Mouse (Mus musculus) cerebellum, adult 2 months (tissue): Measurements from ENCODE around the gene Creb3l2. TPM values are rescaled to one million over a fixed set of nuclear protein-coding genes. Genes with fewer than 3 reads are reported as not detected.

Source experiments
- DNase-seq, 2 experiments: peaks; one replicate each; pipeline ENCODE4 v3.0.0; 2021
- H3K27ac ChIP-seq: fragments of 200-500 bp; 2 replicates; pipeline ENCODE4 v1.5.1; 2012; ENCODE audit warnings: low read length, control low read depth, inconsistent platforms; ENCODE audit not compliant: insufficient read depth
- H3K27me3 ChIP-seq: fragments of 200-500 bp; 2 replicates; pipeline ENCODE4 v1.6.1; 2012; ENCODE audit warnings: inconsistent platforms, mild to moderate bottlenecking, low read length, moderate library complexity; ENCODE audit not compliant: control insufficient read depth, insufficient read depth
- H3K4me1 ChIP-seq: fragments of 200-500 bp; 2 replicates; pipeline ENCODE4 v1.6.1; 2011; ENCODE audit warnings: low read length; ENCODE audit not compliant: control insufficient read depth, insufficient read depth
- H3K4me3 ChIP-seq: fragments of 200-500 bp; replicated peaks from 2 replicates; pipeline ENCODE3; 2011; ENCODE audit warnings: mild to moderate bottlenecking, low read depth, low read length, control low read depth; ENCODE audit not compliant: insufficient read depth
- CTCF ChIP-seq: fragments of 200-500 bp; IDR thresholded peaks from 2 replicates; pipeline ENCODE4 v1.5.1; 2011; ENCODE audit warnings: low read depth, mild to moderate bottlenecking, control low read depth, low read length, moderate library complexity, borderline replicate concordance; ENCODE audit not compliant: insufficient read depth
- POLR2A ChIP-seq: fragments of 200-500 bp; IDR thresholded peaks from 2 replicates; pipeline ENCODE4 v1.6.1; 2011; ENCODE audit warnings: low read length, control low read depth, borderline replicate concordance; ENCODE audit not compliant: insufficient read depth
- WGBS: fragments of 180-500 bp; shearing (Covaris S2); methylation state at CpG from one replicate; pipeline ENCODE4 v1.1.7; 2018; 5-methylcytosine and 5-hydroxymethylcytosine counted together
- polyA plus RNA-seq: library from polyadenylated mRNA; depleted of rRNA; stranded (reverse); fragments of >200 nt; gene quantifications from 2 replicates; pipeline ENCODE4 v1.2.3, GENCODE M21; 2012; rRNA removed

Gene Creb3l2
- polyA plus RNA-seq: 4.9 and 5.4 TPM in 2 replicates

DNA sequence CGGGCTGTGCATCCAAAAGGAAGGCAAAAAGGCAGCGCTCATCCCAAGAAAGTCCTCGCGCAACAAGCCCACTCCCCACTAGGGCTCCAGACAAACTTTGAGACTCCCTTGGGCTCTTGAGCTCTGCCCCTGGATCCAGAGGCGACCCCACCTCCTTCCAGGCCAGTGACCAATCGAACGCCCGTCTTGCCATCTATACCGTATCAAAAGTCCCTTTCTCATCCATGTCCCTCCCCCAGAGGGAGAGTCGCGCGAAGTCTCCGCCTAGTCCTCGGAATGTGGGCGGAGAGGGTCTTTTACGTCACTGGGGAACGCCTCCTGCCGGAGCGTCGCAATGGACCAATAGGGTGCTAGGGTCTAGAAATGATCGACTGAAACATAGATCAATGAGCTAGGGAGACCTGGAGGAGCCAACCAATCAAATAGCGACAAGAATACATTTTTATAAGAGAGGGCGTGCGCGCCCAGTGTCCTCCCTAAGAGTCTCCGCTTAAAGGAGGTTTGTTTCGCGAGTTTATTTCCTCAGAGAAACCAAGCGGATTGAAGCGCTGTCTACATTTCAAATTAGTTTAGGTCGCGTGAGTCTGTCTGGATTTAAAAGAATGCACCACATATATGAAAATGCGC lies at the start of gene Creb3l2:
Gene Creb3l2 (minus strand): TSS at position 106 of the 627 bp plus-strand sequence.
- no peak within 1 kb of the TSS for H3K27ac ChIP-seq
- no peaks in the 10 kb centered on the region for H3K27me3 ChIP-seq
- H3K4me1 ChIP-seq: no peaks in the 10 kb centered on the region
- TF ChIP-seq CTCF (no peak), POLR2A (peak; percentile 71; the same call in 1 of the 2 replicates)
- WGBS: under 1% methylated on average over 33 of the region's 33 CpGs
- peak; percentile 95 to 98 for DNase-seq
- peak within 1 kb of the TSS; percentile 79 for H3K4me3 ChIP-seq

DNA sequence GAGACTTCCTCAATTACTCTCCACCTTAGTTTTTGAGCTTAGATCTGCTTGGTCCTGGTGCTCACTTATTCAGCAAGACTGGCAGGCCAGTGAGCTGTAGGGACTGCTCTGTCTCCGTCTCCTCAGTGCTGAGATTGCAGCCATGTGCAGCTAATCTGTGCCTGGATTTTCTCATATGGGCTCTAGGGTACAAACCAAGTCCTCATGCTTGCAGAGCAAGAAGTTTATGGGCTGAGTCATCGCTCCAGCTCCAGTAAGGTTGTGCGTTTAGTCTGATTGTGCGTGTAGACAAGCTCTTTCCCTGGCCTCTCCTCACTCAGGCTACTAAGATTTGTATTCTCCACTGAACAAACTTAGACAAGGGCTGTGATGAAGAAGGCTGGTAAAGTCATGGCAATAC lies 44.6 kb upstream of the Creb3l2 start:
- Histone ChIP-seq H3K4me1 (no peaks in the 10 kb centered on the region), H3K4me3 (no peak overlapping the region), H3K27ac (no peak overlapping the region), H3K27me3 (no peaks in the 10 kb centered on the region)
- 86% methylated on average over 4 of the region's 4 CpGs for WGBS
- DNase-seq: no peak
- no peak for TF ChIP-seq CTCF
- TF ChIP-seq POLR2A: no peak

DNA sequence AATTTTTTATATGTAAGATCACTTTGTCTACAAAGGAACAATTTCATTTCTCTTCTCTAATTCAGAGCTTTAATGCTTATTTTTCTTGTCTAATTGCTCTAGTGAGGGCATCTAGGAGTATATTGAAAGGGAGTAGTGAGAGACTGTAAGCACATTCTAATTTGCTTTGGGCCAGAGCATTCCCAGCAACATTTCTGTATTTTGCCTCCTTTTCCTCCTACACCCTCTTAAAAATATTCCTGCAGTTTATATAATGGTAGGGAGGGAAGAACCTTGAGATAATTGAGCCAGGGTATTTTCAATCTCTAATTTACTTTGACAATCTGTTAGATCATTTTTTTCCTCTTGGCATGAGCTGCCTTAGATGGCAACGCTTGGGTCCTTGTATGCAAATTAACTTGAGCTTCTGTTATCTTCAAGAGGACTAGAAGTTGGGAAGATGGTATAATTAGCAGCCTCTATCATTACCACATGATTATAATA lies 42.7 kb upstream of the Creb3l2 start:
- no peak for DNase-seq

DNA sequence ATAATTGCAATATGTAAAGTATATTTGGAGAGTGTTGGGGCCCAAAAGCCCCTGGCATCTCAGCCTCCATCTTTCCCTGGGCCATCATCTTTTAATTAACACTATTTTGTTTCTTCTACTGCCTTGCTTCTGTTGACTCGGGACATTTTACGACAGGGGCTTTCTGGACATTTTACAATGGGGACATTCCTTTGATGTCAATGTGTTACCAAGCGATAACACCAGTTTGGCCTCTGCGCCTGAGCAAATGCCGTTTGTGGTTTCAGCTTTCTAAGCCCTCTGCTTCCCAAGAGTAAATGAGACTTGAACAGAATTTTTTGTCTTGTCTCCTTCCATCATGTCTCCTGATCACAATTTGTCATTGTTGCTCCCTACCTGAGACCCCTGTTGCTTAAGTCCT lies 41.3 kb upstream of the Creb3l2 start:
- 49% methylated on average over 5 of the region's 5 CpGs for WGBS
- H3K4me3 ChIP-seq: no peak overlapping the region
- TF ChIP-seq CTCF (no peak), POLR2A (no peak)
- no peaks in the 10 kb centered on the region for H3K27me3 ChIP-seq
- H3K27ac ChIP-seq: no peak overlapping the region
- no peaks in the 10 kb centered on the region for H3K4me1 ChIP-seq
- no peak for DNase-seq

More for the DNA sequence above, 42.7 kb upstream of the Creb3l2 start:
- Histone ChIP-seq H3K4me1 (no peaks in the 10 kb centered on the region), H3K27me3 (no peaks in the 10 kb centered on the region), H3K4me3 (no peak overlapping the region), H3K27ac (no peak overlapping the region)
- no peak for TF ChIP-seq CTCF
- no peak for TF ChIP-seq POLR2A
- WGBS: 11% methylated on average over 1 of the region's 1 CpGs

DNA sequence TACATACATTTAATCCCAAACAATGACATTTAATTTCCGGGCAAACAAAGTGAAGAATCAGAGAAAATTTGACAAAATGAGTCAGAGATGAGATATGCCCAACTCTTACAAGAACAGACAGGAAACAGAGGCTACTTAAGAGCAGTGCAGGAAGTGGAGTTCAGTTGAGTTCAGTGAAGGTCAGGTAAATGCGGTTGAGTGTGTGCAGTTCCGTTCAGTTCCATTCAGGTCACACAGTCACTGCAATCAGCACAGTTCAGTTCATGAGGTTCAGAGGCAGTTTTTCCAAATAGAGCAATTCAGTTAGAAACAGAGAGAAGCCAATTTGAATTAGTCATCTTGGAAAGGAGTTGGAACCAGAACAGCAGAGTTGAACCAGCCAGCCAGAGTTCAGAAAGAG lies 39.2 kb upstream of the Creb3l2 start:
- TF ChIP-seq CTCF (no peak), POLR2A (no peak)
- WGBS: 92% methylated on average over 3 of the region's 3 CpGs
- no peak overlapping the region for H3K4me3 ChIP-seq

DNA sequence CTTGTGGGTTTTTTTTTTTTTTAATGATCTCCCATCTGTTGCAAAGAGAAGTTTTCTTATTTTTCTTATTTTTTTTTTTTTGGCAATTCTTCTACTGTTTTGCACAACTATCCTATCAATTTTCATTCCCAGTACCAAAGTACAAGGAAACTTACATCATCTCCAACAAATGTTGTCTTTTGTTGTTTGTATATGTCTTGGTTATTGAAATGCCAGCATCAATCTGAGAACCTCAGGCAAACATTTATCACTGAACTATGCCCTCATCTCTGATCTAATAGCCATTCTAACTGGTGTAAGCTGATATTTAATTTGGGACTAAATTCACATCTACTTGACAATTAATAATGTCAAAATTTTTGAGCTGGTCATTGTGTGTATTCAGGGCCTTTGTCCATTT lies 38.1 kb upstream of the Creb3l2 start:
- no peak for DNase-seq
- Histone ChIP-seq H3K27me3 (no peaks in the 10 kb centered on the region), H3K4me1 (no peaks in the 10 kb centered on the region), H3K4me3 (no peak overlapping the region), H3K27ac (no peak overlapping the region)
- TF ChIP-seq CTCF (no peak), POLR2A (no peak)

More for the DNA sequence above, 39.2 kb upstream of the Creb3l2 start:
- DNase-seq: no peak
- H3K27ac ChIP-seq: no peak overlapping the region
- H3K27me3 ChIP-seq: no peaks in the 10 kb centered on the region
- no peaks in the 10 kb centered on the region for H3K4me1 ChIP-seq

DNA sequence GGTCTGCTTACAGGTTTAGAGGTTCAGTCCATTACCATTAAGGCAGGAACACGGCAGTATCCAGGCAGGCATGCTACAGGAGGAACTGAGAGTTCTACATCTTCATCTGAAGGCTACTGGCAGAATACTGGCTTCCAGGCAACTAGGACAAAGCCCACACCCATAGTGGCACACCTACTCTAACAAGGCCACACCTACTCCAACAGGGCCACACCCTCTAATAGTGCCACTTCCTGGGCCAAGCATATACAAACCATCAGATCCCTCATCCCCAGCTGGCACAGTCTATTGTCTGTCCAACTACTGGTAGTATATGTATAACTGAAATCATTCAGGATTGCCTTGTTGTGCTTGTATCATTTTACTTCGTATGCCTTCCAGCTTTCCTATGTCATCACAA lies 36.5 kb upstream of the Creb3l2 start:
- no peak for DNase-seq
- TF ChIP-seq CTCF (no peak), POLR2A (no peak)
- WGBS: 91% methylated on average over 2 of the region's 2 CpGs
- no peak overlapping the region for H3K4me3 ChIP-seq
- no peaks in the 10 kb centered on the region for H3K27me3 ChIP-seq
- no peaks in the 10 kb centered on the region for H3K4me1 ChIP-seq
- H3K27ac ChIP-seq: no peak overlapping the region

DNA sequence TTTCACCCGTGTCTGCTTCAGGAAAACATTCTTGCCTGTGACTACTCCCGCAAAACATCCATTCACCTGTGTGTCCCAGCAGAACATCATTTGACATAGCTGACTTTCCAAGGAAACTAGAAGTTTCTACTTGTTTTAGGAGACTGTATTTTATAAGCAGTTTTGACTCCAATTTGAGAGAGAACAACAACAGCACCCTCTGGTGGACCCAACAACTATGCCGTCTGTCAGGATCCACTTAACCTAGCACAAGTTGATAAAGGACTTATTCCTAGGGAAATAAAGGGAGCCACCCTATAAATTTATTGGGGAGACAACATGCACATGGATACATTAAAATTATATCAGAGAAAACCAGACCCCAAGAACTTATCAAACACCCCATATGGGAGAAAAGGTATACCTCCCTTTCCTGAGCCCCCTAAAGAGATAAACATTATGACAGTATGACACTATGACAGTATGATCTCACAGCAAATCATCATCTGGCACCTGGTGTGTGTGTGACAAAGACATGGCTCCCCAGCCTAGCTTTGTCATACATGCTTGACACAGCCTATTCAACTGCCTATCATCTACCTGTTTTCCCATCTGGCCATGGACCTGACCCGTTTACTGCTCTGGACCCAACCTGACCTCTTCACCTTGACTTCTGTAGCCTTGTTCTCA lies 31.9 kb upstream of the Creb3l2 start:
- no peak overlapping the region for H3K27ac ChIP-seq
- H3K4me1 ChIP-seq: no peaks in the 10 kb centered on the region
- H3K27me3 ChIP-seq: no peaks in the 10 kb centered on the region
- TF ChIP-seq CTCF: no peak
- TF ChIP-seq POLR2A: no peak
- DNase-seq: no peak
- 89% methylated on average over 4 of the region's 4 CpGs for WGBS
- no peak overlapping the region for H3K4me3 ChIP-seq
